Mouse (Mus musculus) CH12.LX (cell line): ENCODE results near the gene Otud7a. TPM values are rescaled to one million over a fixed set of nuclear protein-coding genes. Genes with fewer than 3 reads are reported as not detected.

Source experiments
- DNase-seq: peaks from one replicate; pipeline ENCODE4 v3.0.0-alpha.2; 2013; ENCODE audit errors: extremely low read depth
- H3K27ac ChIP-seq: 2 replicates; pipeline ENCODE4 v1.5.1; 2012; ENCODE audit warnings: low read depth, mild to moderate bottlenecking, control low read depth, moderate library complexity; ENCODE audit not compliant: insufficient read depth
- H3K27me3 ChIP-seq: replicated peaks from 2 replicates; pipeline ENCODE3; 2012; ENCODE audit warnings: inconsistent platforms
- H3K36me3 ChIP-seq, 2 experiments: replicated peaks in 1 of 2; 2 replicates each; pipeline versions ENCODE3 to v1.6.1; 2012; ENCODE audit warnings: inconsistent platforms in 1 of 2, low read length in 1 of 2, mild to moderate bottlenecking in 1 of 2, mixed read lengths in 1 of 2, moderate library complexity in 1 of 2; ENCODE audit not compliant: control insufficient read depth in 1 of 2, insufficient read depth in 1 of 2
- H3K4me1 ChIP-seq, 2 experiments: 2 replicates each; pipeline ENCODE4 v1.6.1; 2012; ENCODE audit warnings: inconsistent platforms in 1 of 2, moderate library complexity in 1 of 2; ENCODE audit not compliant: insufficient read depth in 2 of 2, control insufficient read depth in 1 of 2
- H3K4me2 ChIP-seq: 2 replicates; pipeline ENCODE4 v1.6.1; 2012; ENCODE audit warnings: low read depth, mild to moderate bottlenecking, control low read depth; ENCODE audit not compliant: poor library complexity, insufficient read depth, severe bottlenecking
- H3K4me3 ChIP-seq, 3 experiments: fragments of 150-350 bp in 1 of 3; sonication (generic) in 1 of 3; replicated peaks in 1 of 3; 2 replicates each; pipeline versions ENCODE3 to v1.5.1; 2011 to 2012; ENCODE audit warnings: low read depth in 2 of 3, low read length in 2 of 3, mild to moderate bottlenecking in 2 of 3, moderate library complexity in 2 of 3, control low read depth in 1 of 3, improper control_type of control experiment in 1 of 3, inconsistent platforms in 1 of 3, mixed read lengths in 1 of 3; ENCODE audit not compliant: poor library complexity in 1 of 3
- H3K79me2 ChIP-seq: replicated peaks from 2 replicates; pipeline ENCODE4 v1.6.1; 2012; ENCODE audit warnings: mild to moderate bottlenecking, moderate library complexity; ENCODE audit not compliant: control insufficient read depth, poor library complexity, insufficient read depth, severe bottlenecking; ENCODE audit errors: extremely low read depth
- H3K9ac ChIP-seq: 2 replicates; pipeline ENCODE4 v1.6.1; 2012; ENCODE audit warnings: low read depth, mild to moderate bottlenecking, control low read depth, moderate library complexity; ENCODE audit not compliant: insufficient read depth
- H3K9me3 ChIP-seq: replicated peaks from 2 replicates; pipeline ENCODE3; 2012; ENCODE audit warnings: low read length, inconsistent platforms, mixed read lengths
- CHD1 ChIP-seq: IDR thresholded peaks from 2 replicates; pipeline ENCODE4 v1.6.1; 2012; ENCODE audit warnings: low read depth, low read length, improper control_type of control experiment, inconsistent platforms
- CHD2 ChIP-seq: IDR thresholded peaks from 2 replicates; pipeline ENCODE4 v1.6.1; 2011; ENCODE audit warnings: low read length, improper control_type of control experiment
- CTCF ChIP-seq, 2 experiments: IDR thresholded peaks in 1 of 2; conservative IDR thresholded peaks in 1 of 2; 2 replicates each; pipeline ENCODE4 v1.5.1; 2011 to 2012; ENCODE audit warnings: low read depth in 2 of 2, low read length in 2 of 2, improper control_type of control experiment in 1 of 2, inconsistent platforms in 1 of 2, mild to moderate bottlenecking in 1 of 2, moderate library complexity in 1 of 2
- E2F4 ChIP-seq: IDR thresholded peaks from 2 replicates; pipeline ENCODE4 v1.6.1; 2011; ENCODE audit warnings: low read depth, low read length, improper control_type of control experiment; ENCODE audit not compliant: insufficient replicate concordance
- ELF1 ChIP-seq: IDR thresholded peaks from 2 replicates; pipeline ENCODE4 v1.6.1; 2014; ENCODE audit warnings: low read depth, mild to moderate bottlenecking, inconsistent platforms, low read length, improper control_type of control experiment
- ETS1 ChIP-seq: conservative IDR thresholded peaks from 2 replicates; pipeline ENCODE4 v1.6.1; 2012; ENCODE audit warnings: low read depth, mild to moderate bottlenecking, inconsistent platforms, low read length, improper control_type of control experiment, moderate library complexity
- GABPA ChIP-seq: IDR thresholded peaks from 2 replicates; pipeline ENCODE4 v1.6.1; 2012; ENCODE audit warnings: low read depth, low read length, improper control_type of control experiment, inconsistent platforms; ENCODE audit not compliant: insufficient replicate concordance
- JUN ChIP-seq: IDR thresholded peaks from 2 replicates; pipeline ENCODE4 v1.6.1; 2011; ENCODE audit warnings: low read depth, mild to moderate bottlenecking, low read length, improper control_type of control experiment, moderate library complexity; ENCODE audit not compliant: insufficient read depth
- JUND ChIP-seq: conservative IDR thresholded peaks from 2 replicates; pipeline ENCODE4 v1.6.1; 2011; ENCODE audit warnings: low read depth, low read length, improper control_type of control experiment
- KAT2A ChIP-seq: IDR thresholded peaks from 2 replicates; pipeline ENCODE4 v1.6.1; 2012; ENCODE audit warnings: low read length, improper control_type of control experiment, inconsistent platforms; ENCODE audit not compliant: insufficient replicate concordance
- MAFK ChIP-seq: IDR thresholded peaks from 2 replicates; pipeline ENCODE4 v1.6.1; 2011; ENCODE audit warnings: low read length, improper control_type of control experiment; ENCODE audit not compliant: insufficient replicate concordance
- MAX ChIP-seq: IDR thresholded peaks from 2 replicates; pipeline ENCODE4 v1.6.1; 2011; ENCODE audit warnings: low read length, improper control_type of control experiment
- MYC ChIP-seq: IDR thresholded peaks from 2 replicates; pipeline ENCODE4 v1.6.1; 2011; ENCODE audit warnings: low read depth, mild to moderate bottlenecking, improper control_type of control experiment, low read length
- NELFE ChIP-seq: IDR thresholded peaks from 2 replicates; pipeline ENCODE4 v1.6.1; 2011; ENCODE audit warnings: low read depth, low read length, improper control_type of control experiment
- PAX5 ChIP-seq: IDR thresholded peaks from 2 replicates; pipeline ENCODE4 v1.6.1; 2012; ENCODE audit warnings: low read length, inconsistent platforms, mixed read lengths
- POLR2A ChIP-seq: IDR thresholded peaks from 2 replicates; pipeline ENCODE4 v1.6.1; 2011; ENCODE audit warnings: low read depth, mild to moderate bottlenecking, improper control_type of control experiment, low read length
- POLR2AphosphoS2 ChIP-seq: IDR thresholded peaks from 2 replicates; pipeline ENCODE4 v1.6.1; 2011; ENCODE audit warnings: low read depth, low read length, improper control_type of control experiment
- RCOR1 ChIP-seq: conservative IDR thresholded peaks from 2 replicates; pipeline ENCODE4 v1.6.1; 2012; ENCODE audit warnings: low read depth, mild to moderate bottlenecking, inconsistent platforms, low read length, improper control_type of control experiment
- SIN3A ChIP-seq: IDR thresholded peaks from 2 replicates; pipeline ENCODE4 v1.6.1; 2012; ENCODE audit warnings: low read length, improper control_type of control experiment, inconsistent platforms
- TBP ChIP-seq: conservative IDR thresholded peaks from 2 replicates; pipeline ENCODE4 v1.6.1; 2011; ENCODE audit warnings: low read depth, low read length, improper control_type of control experiment
- USF1 ChIP-seq: IDR thresholded peaks from 2 replicates; pipeline ENCODE4 v1.6.1; 2014; ENCODE audit warnings: low read depth, mild to moderate bottlenecking, inconsistent platforms, low read length, improper control_type of control experiment
- ZC3H11A ChIP-seq: IDR thresholded peaks from 2 replicates; pipeline ENCODE4 v1.6.1; 2012; ENCODE audit warnings: low read depth, mild to moderate bottlenecking, inconsistent platforms, low read length, improper control_type of control experiment
- ZKSCAN1 ChIP-seq: IDR thresholded peaks from 2 replicates; pipeline ENCODE4 v1.6.1; 2012; ENCODE audit warnings: low read depth, inconsistent platforms, low read length, improper control_type of control experiment, borderline replicate concordance
- ZMIZ1 ChIP-seq: IDR thresholded peaks from 2 replicates; pipeline ENCODE4 v1.6.1; 2012; ENCODE audit warnings: low read depth, mild to moderate bottlenecking, inconsistent platforms, low read length, improper control_type of control experiment
- ZNF384 ChIP-seq: IDR thresholded peaks from 2 replicates; pipeline ENCODE4 v1.6.1; 2012; ENCODE audit warnings: low read depth, low read length, improper control_type of control experiment, inconsistent platforms
- dilution Hi-C: fragments of 300-500 bp; cut with MboI; formaldehyde crosslinking; loops from 2 replicates; pipeline ENCODE4 v1.14.3; 2020; ENCODE audit warnings: low sequenced_read_pairs; ENCODE audit not compliant: extremely low pct_unique_long_range_greater_than_20kb, extremely low pct_ligation_motif_present
- in situ Hi-C: fragments of 300-500 bp; cut with MboI; formaldehyde crosslinking; loops from 3 replicates; pipeline ENCODE4 v1.14.3; 2019; ENCODE audit warnings: low sequenced_read_pairs, low pct_ligation_motif_present, low pct_unique_long_range_greater_than_20kb, mixed read lengths
- polyA plus RNA-seq: library from polyadenylated mRNA; unstranded; fragments of >175 nt; gene quantifications from 2 replicates; pipeline ENCODE4 v1.2.1, GENCODE M21; 2012; ENCODE audit warnings: low read depth; ENCODE audit not compliant: insufficient read length
- total RNA-seq, 2 experiments: library from RNA; depleted of rRNA; stranded (reverse); fragments of 300-350 nt in 1 of 2; fragments of >200 nt in 1 of 2; gene quantifications; 2 replicates each; pipeline ENCODE4 v1.2.3; 2012 to 2014

The Otud7a gene
- total and polyA plus RNA-seq, 3 experiments: not detected

DNA sequence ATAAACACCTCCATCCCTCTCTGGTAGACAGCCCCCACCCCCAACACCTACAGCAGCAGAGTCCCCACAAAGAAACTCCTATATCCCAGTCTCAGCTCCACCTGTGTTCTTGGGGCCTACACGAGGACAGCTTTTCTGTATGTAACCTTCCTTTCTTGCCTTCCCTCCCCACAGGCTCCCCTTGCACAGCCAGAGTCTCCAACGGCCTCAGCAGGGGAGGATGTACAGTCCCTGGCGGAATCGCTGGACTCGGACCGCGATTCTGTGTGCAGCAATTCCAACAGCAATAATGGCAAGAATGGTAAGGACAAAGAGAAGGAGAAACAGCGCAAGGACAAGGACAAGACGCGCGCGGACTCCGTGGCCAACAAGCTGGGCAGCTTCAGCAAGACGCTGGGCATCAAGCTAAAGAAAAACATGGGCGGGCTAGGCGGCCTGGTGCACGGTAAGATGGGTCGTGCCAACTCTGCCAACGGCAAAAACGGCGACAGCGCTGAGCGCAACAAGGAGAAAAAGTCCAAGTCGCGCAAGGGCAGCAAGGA, 312.7 kb downstream of the Otud7a start:
- dilution Hi-C loops (no loop called here), in situ Hi-C loops (loop anchor here (10.0 to 25.0 kb wide), 3 partner anchors 205 to 398 kb away; partner anchors contain the start of gene Trpm1)
- Histone ChIP-seq H3K4me3 (no peak overlapping the region), H3K4me2 (no peak overlapping the region), H3K9me3 (peaks cover 11% of the 10 kb centered on the region), H3K27ac (no peak overlapping the region), H3K36me3 (no peaks in the 10 kb centered on the region), H3K9ac (no peak overlapping the region), H3K27me3 (no peaks in the 10 kb centered on the region), H3K79me2 (no peaks in the 10 kb centered on the region), H3K4me1 (peaks cover 11 to 15% of the 10 kb centered on the region in 2 experiments)
- DNase-seq: no peak
- TF ChIP-seq ZC3H11A: no peak
- TF ChIP-seq CHD2: no peak

DNA sequence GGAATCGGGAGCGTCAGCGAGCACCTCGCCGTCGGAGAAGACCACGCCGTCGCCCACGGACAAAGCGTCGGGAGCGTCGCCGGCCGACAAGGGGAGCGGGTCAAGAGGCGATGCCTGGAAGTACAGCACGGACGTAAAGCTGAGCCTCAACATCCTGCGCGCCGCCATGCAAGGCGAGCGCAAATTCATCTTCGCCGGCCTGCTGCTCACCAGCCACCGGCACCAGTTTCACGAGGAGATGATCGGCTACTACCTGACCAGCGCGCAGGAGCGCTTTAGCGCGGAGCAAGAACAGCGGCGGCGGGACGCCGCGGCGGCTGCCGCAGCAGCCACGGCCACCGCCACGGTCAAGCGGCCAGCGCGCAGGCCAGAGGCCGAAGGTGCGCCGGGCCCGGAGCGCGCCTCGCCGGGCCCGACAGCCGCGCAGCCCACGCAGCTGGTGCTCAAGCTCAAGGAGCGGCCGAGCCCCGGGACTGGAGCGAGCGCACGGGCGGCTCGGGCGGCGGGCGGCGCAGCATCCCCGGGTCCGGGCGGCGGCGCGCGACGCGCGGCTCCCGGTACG, 313.2 kb downstream of the Otud7a start:
- dilution Hi-C loops: no loop called here
- Histone ChIP-seq H3K9ac (no peak overlapping the region), H3K4me3 (no peak overlapping the region), H3K4me1 (peaks cover 11 to 15% of the 10 kb centered on the region in 2 experiments)
- TF ChIP-seq JUND (no peak), POLR2A (no peak), E2F4 (no peak), CTCF (conservative IDR thresholded peaks at IDR 0.05 in 1 of 2, IDR thresholded peaks at IDR 0.05 in 1 of 2; ENCODE audit: low read depth in 2 of 2, low read length in 2 of 2) (no peak), CHD2 (no peak), PAX5 (no peak), ZMIZ1 (no peak), TBP (no peak), SIN3A (no peak)
- TF ChIP-seq, all 38 proteins: peak for 0
- H3K27ac ChIP-seq: no peak overlapping the region
- DNase-seq: no peak
- in situ Hi-C loops: loop anchor here (10.0 to 25.0 kb wide), 3 partner anchors 205 to 397 kb away; partner anchors contain the start of gene Trpm1
- peaks cover 11% of the 10 kb centered on the region for H3K9me3 ChIP-seq
- no peaks in the 10 kb centered on the region for H3K27me3 ChIP-seq
- H3K36me3 ChIP-seq: no peaks in the 10 kb centered on the region
- no peak overlapping the region for H3K4me2 ChIP-seq
- no peaks in the 10 kb centered on the region for H3K79me2 ChIP-seq

DNA sequence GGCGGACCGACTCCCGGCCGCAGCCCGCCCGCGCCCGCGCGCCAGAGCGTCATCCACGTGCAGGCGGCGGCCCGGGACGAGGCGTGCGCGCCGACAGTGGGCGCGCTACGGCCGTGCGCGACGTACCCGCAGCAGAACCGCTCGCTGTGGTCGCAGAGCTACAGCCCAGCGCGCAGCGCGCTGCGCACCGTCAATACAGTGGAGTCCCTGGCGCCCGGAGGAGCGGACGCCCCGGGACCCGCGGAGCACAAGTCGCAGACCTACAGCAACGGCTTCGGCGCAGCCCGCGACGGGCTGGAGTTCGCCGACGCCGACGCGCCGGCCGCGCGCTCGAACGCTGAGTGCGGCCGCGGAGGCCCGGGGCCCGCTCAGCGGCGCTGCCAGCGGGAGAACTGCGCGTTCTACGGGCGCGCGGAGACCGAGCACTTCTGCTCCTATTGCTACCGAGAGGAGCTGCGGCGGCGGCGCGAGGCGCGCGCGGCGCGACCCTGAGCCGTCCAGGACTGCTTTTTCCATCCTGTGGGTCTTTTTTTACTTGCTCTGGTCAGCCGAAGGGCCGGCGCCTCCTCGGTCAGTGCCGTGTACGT, 313.8 kb downstream of the Otud7a start:
- in situ Hi-C loops: loop anchor here (10.0 to 25.0 kb wide), 3 partner anchors 204 to 396 kb away; partner anchors contain the start of gene Trpm1
- Histone ChIP-seq H3K4me1 (peaks cover 8 to 15% of the 10 kb centered on the region in 2 experiments), H3K79me2 (no peaks in the 10 kb centered on the region)
- no peak for TF ChIP-seq POLR2AphosphoS2
- no peak for TF ChIP-seq E2F4
- no peak for TF ChIP-seq MAX
- TF ChIP-seq CHD1: no peak
- no peak for TF ChIP-seq JUN
- TF ChIP-seq ZKSCAN1: no peak
- no peak for TF ChIP-seq NELFE
- no peak for TF ChIP-seq ELF1
- TF ChIP-seq MAFK: no peak
- TF ChIP-seq KAT2A: no peak
- no peak for TF ChIP-seq ETS1
- TF ChIP-seq RCOR1: no peak
- TF ChIP-seq ZNF384: no peak
- TF ChIP-seq GABPA: no peak
- TF ChIP-seq MYC: no peak
- no peak for TF ChIP-seq PAX5
- TF ChIP-seq ZMIZ1: no peak
- TF ChIP-seq USF1: no peak
- TF ChIP-seq, all 38 proteins: peak for 0
- Histone ChIP-seq H3K27me3 (no peaks in the 10 kb centered on the region), H3K9ac (no peak overlapping the region), H3K27ac (no peak overlapping the region), H3K4me2 (no peak overlapping the region), H3K36me3 (no peaks in the 10 kb centered on the region), H3K9me3 (peaks cover 11% of the 10 kb centered on the region), H3K4me3 (no peak overlapping the region)
- dilution Hi-C loops: no loop called here
- DNase-seq: no peak
